18 mouse cellular contexts compared by ENCODE assay signal in genomic region chr9:68731438-68731837, GRCm38 (mm10).
DNase-seq lines count a peak whose midpoint lies in the region; ATAC-seq and TF ChIP-seq lines count a peak whose summit lies in the region.
"Had no signal": no experiment of that assay in that cellular context is flagged by ENCODE, and none has a peak within 500 bp of the region (broad histone marks: within the 10 kb centered on the region; RNA-seq: fewer than 3 reads in every experiment).

No protein-coding gene starts in this region.

- no peaks in the 10 kb centered on the region for H3K27me3 ChIP-seq in kidney, adult 2 months (replicated peaks; ENCODE audit: control insufficient read depth, insufficient read depth, low read length)
- no peaks in the 10 kb centered on the region for H3K27me3 ChIP-seq in midbrain, postnatal 0 days (ENCODE audit: insufficient read depth, low read length)
- H3K27me3 ChIP-seq in midbrain, embryonic 15.5 days (replicated peaks) = no peaks in the 10 kb centered on the region
- H3K27me3 ChIP-seq: midbrain, embryonic 12.5 days had no signal

- ATAC-seq in midbrain, postnatal 0 days (ENCODE audit: low FRiP score) = no peak
- ATAC-seq in midbrain, embryonic 15.5 days (replicated peaks) = no peak

- 0 out of 2 replicates have a peak, but pooled peaks cover 5% of the 10 kb centered on the region for H3K9me3 ChIP-seq in midbrain, postnatal 0 days (ENCODE audit: low read length)
- no peaks in the 10 kb centered on the region for H3K9me3 ChIP-seq in midbrain, embryonic 15.5 days
- H3K9me3 ChIP-seq: heart, embryonic 10.5 days had no signal

- WGBS in kidney, adult 2 months = 76% methylated on average over 1 of the region's 1 CpGs
- 51% methylated on average over 1 of the region's 1 CpGs for WGBS in midbrain, postnatal 0 days
- 71% methylated on average over 1 of the region's 1 CpGs for WGBS in midbrain, embryonic 15.5 days

- no peaks in the 10 kb centered on the region for H3K4me1 ChIP-seq in kidney, adult 2 months (ENCODE audit: control insufficient read depth, insufficient read depth, low read length)
- H3K4me1 ChIP-seq in midbrain, postnatal 0 days (ENCODE audit: insufficient read depth, low read length) = no peaks in the 10 kb centered on the region
- peaks cover 3% of the 10 kb centered on the region; the same call in 1 of the 2 replicates for H3K4me1 ChIP-seq in midbrain, embryonic 15.5 days
- H3K4me1 ChIP-seq: heart, embryonic 10.5 days; midbrain, embryonic 12.5 days had no signal

- H3K4me3 ChIP-seq in kidney, adult 2 months (ENCODE audit: insufficient read depth, low read depth, low read length) = no peak overlapping the region
- H3K4me3 ChIP-seq in midbrain, postnatal 0 days (ENCODE audit: low read depth, low read length) = no peak overlapping the region
- no peak overlapping the region for H3K4me3 ChIP-seq in midbrain, embryonic 15.5 days
- H3K4me3 ChIP-seq: heart, embryonic 10.5 days; midbrain, embryonic 12.5 days had no signal

- H3K4me2 ChIP-seq in midbrain, postnatal 0 days (ENCODE audit: low read depth, low read length, poor library complexity, severe bottlenecking) = no peak overlapping the region
- no peak overlapping the region for H3K4me2 ChIP-seq in midbrain, embryonic 15.5 days
- H3K4me2 ChIP-seq: midbrain, embryonic 12.5 days had no signal

- H3K9ac ChIP-seq in midbrain, postnatal 0 days (replicated peaks; ENCODE audit: low read length, poor library complexity, severe bottlenecking) = no peak overlapping the region
- H3K9ac ChIP-seq in midbrain, embryonic 15.5 days = no peak overlapping the region
- H3K9ac ChIP-seq: midbrain, embryonic 12.5 days had no signal

- H3K27ac ChIP-seq in kidney, adult 2 months (ENCODE audit: insufficient read depth, low read depth, low read length) = no peak overlapping the region
- no peak overlapping the region for H3K27ac ChIP-seq in midbrain, postnatal 0 days (ENCODE audit: low read depth, low read length)
- no peak overlapping the region for H3K27ac ChIP-seq in midbrain, embryonic 15.5 days
- H3K27ac ChIP-seq: heart, embryonic 10.5 days; midbrain, embryonic 12.5 days had no signal

- no peak for TF ChIP-seq POLR2A in kidney, adult 2 months (IDR thresholded peaks at IDR 0.05; ENCODE audit: low read depth, low read length)

- no peaks in the 10 kb centered on the region for H3K36me3 ChIP-seq in kidney, adult 2 months (ENCODE audit: control insufficient read depth, insufficient read depth, low read length)
- no peaks in the 10 kb centered on the region for H3K36me3 ChIP-seq in midbrain, postnatal 0 days (ENCODE audit: insufficient read depth, low read length)
- no peaks in the 10 kb centered on the region for H3K36me3 ChIP-seq in midbrain, embryonic 15.5 days (replicated peaks)
- H3K36me3 ChIP-seq: G1E; midbrain, embryonic 12.5 days had no signal

- DNase-seq in cerebellum, postnatal 14 days = peak; percentile 55 to 74
- no peak for DNase-seq in cerebellum, adult 11 months
- no peak for DNase-seq in kidney, adult 2 months
- DNase-seq in kidney, adult 18-20 months = no peak
- DNase-seq in midbrain, postnatal 0 days (ENCODE audit: low spot score) = peak; percentile 48
- peak; percentile 24 for DNase-seq in ZHBTc4 (ENCODE audit: low read depth, low spot score)
- no peak for DNase-seq in urinary bladder, postnatal 10 days (ENCODE audit: low spot score)
- DNase-seq: B cell, adult 2 months; cerebellum, adult 18-20 months; heart, postnatal 36 days; kidney, postnatal 25 days; liver; right cerebral cortex, postnatal 25 days; thymus, postnatal 25 days had no signal

- 0 out of 2 replicates have a peak, but pooled peaks have one; percentile 13 for TF ChIP-seq CTCF in kidney, adult 2 months (conservative IDR thresholded peaks at IDR 0.05; ENCODE audit: insufficient read depth, insufficient read length, low read depth, low read length)
- peak; percentile 46 for TF ChIP-seq CTCF in midbrain, postnatal 0 days (IDR thresholded peaks at IDR 0.05)

Comparison
In these comparisons a context has a peak if more than half of its experiments do, and no peak if none do; other contexts are left out.
1. DNase-seq: peak in cerebellum, postnatal 14 days (2 of 2), midbrain, postnatal 0 days (single experiment) and ZHBTc4 (single experiment); none in cerebellum, adult 11 months (single experiment), kidney, adult 2 months (single experiment), kidney, adult 18-20 months (single experiment) and urinary bladder, postnatal 10 days (single experiment).